ENCODE assay signal across 21 mouse cellular contexts in genomic region chr11:48381489-48381888, GRCm38 (mm10).
DNase-seq lines count a peak whose midpoint lies in the region; ATAC-seq and TF ChIP-seq lines count a peak whose summit lies in the region.
"Had no signal": no experiment of that assay in that cellular context is flagged by ENCODE, and none has a peak within 500 bp of the region (broad histone marks: within the 10 kb centered on the region; RNA-seq: fewer than 3 reads in every experiment).

No protein-coding gene starts in this region.

- no peak overlapping the region for H3K4me2 ChIP-seq in limb, embryonic 14.5 days (replicated peaks; ENCODE audit: low read depth, low read length, severe bottlenecking)
- H3K4me2 ChIP-seq in lung, embryonic 14.5 days: no peak overlapping the region
- H3K4me2 ChIP-seq in lung, embryonic 16.5 days (ENCODE audit: low read depth, low read length): no peak overlapping the region

- no peak overlapping the region for H3K9ac ChIP-seq in limb, embryonic 14.5 days (ENCODE audit: low read depth, low read length, severe bottlenecking)
- H3K9ac ChIP-seq in lung, embryonic 14.5 days: no peak overlapping the region
- no peak overlapping the region for H3K9ac ChIP-seq in lung, embryonic 16.5 days (ENCODE audit: low read length)

- no peaks in the 10 kb centered on the region for H3K27me3 ChIP-seq in limb, embryonic 14.5 days (ENCODE audit: control insufficient read depth, insufficient read depth, low read length)
- H3K27me3 ChIP-seq in limb, embryonic 10.5 days (ENCODE audit: low read depth, poor library complexity, severe bottlenecking): no peaks in the 10 kb centered on the region
- H3K27me3 ChIP-seq in lung, embryonic 14.5 days (ENCODE audit: insufficient read depth, low read length): no peaks in the 10 kb centered on the region
- no peaks in the 10 kb centered on the region for H3K27me3 ChIP-seq in lung, embryonic 16.5 days (ENCODE audit: control insufficient read depth, insufficient read depth, low read depth, low read length)
- H3K27me3 ChIP-seq: CH12.LX had no signal

- H3K9me3 ChIP-seq in limb, embryonic 14.5 days (ENCODE audit: control insufficient read depth, low read length): no peaks in the 10 kb centered on the region
- H3K9me3 ChIP-seq in limb, embryonic 10.5 days (replicated peaks): no peaks in the 10 kb centered on the region
- H3K9me3 ChIP-seq in lung, embryonic 14.5 days (ENCODE audit: low read depth, low read length): no peaks in the 10 kb centered on the region
- H3K9me3 ChIP-seq in lung, embryonic 16.5 days (ENCODE audit: control insufficient read depth, low read length): no peaks in the 10 kb centered on the region
- H3K9me3 ChIP-seq: G1E had no signal

- no peak overlapping the region for H3K4me3 ChIP-seq in limb, embryonic 14.5 days (replicated peaks; ENCODE audit: low read length)
- H3K4me3 ChIP-seq in limb, embryonic 10.5 days: no peak overlapping the region
- H3K4me3 ChIP-seq in lung, embryonic 14.5 days (ENCODE audit: low read depth, low read length): no peak overlapping the region
- no peak overlapping the region for H3K4me3 ChIP-seq in lung, adult 2 months (replicated peaks; ENCODE audit: extremely low read depth, low read depth, low read length)
- H3K4me3 ChIP-seq in lung, embryonic 16.5 days (ENCODE audit: low read length): no peak overlapping the region

- no peak overlapping the region for H3K27ac ChIP-seq in limb, embryonic 14.5 days (replicated peaks; ENCODE audit: low read depth, low read length)
- H3K27ac ChIP-seq in limb, embryonic 10.5 days: no peak overlapping the region
- no peak overlapping the region for H3K27ac ChIP-seq in lung, embryonic 14.5 days (ENCODE audit: low read depth)
- no peak overlapping the region for H3K27ac ChIP-seq in lung, embryonic 16.5 days (ENCODE audit: low read length)

- TF ChIP-seq POLR2A in limb, embryonic 14.5 days (IDR thresholded peaks at IDR 0.05; ENCODE audit: borderline replicate concordance, extremely low read depth, insufficient read depth, insufficient read length): no peak
- TF ChIP-seq POLR2A in lung, adult 2 months (IDR thresholded peaks at IDR 0.05; ENCODE audit: borderline replicate concordance, extremely low read depth, low read depth, low read length): no peak

- WGBS in limb, embryonic 14.5 days: 32% methylated on average over 4 of the region's 4 CpGs
- WGBS in limb, embryonic 10.5 days: 82% methylated on average over 4 of the region's 4 CpGs
- WGBS in lung, embryonic 14.5 days: 49% methylated on average over 4 of the region's 4 CpGs
- WGBS in lung, adult 2 months: 72% methylated on average over 4 of the region's 4 CpGs
- WGBS in lung, embryonic 16.5 days: 39% methylated on average over 4 of the region's 4 CpGs

- no peak for TF ChIP-seq CTCF in lung, embryonic 14.5 days (IDR thresholded peaks at IDR 0.05; ENCODE audit: low read depth)
- no peak for TF ChIP-seq CTCF in lung, adult 2 months (IDR thresholded peaks at IDR 0.05; ENCODE audit: insufficient read depth, low read length)

- H3K4me1 ChIP-seq in limb, embryonic 14.5 days (ENCODE audit: control insufficient read depth, insufficient read depth, low read length): no peaks in the 10 kb centered on the region
- no peaks in the 10 kb centered on the region for H3K4me1 ChIP-seq in limb, embryonic 10.5 days
- H3K4me1 ChIP-seq in lung, embryonic 14.5 days (ENCODE audit: insufficient read depth): no peaks in the 10 kb centered on the region
- no peaks in the 10 kb centered on the region for H3K4me1 ChIP-seq in lung, adult 2 months (ENCODE audit: control insufficient read depth, insufficient read depth, low read length)
- no peaks in the 10 kb centered on the region for H3K4me1 ChIP-seq in lung, embryonic 16.5 days (replicated peaks; ENCODE audit: control insufficient read depth, insufficient read depth, low read length)

- ATAC-seq in limb, embryonic 14.5 days (ENCODE audit: low FRiP score, low read depth): no peak
- ATAC-seq in lung, embryonic 14.5 days (ENCODE audit: insufficient read depth): no peak
- peak; percentile 78 for ATAC-seq in lung, embryonic 16.5 days (ENCODE audit: low read depth)
- ATAC-seq: activated CD4-positive, CD25-positive, alpha-beta regulatory T cell, adult 4 months; CD4-positive, CD25-positive, alpha-beta regulatory T cell, adult 4 months; Patski had no signal

- peak; percentile 14 for DNase-seq in limb, embryonic 14.5 days (ENCODE audit: low spot score)
- no peak for DNase-seq in limb, embryonic 10.5 days (ENCODE audit: low spot score)
- peak; percentile 66 for DNase-seq in lung, embryonic 14.5 days
- DNase-seq in lung, adult 2 months: no peak
- no peak for DNase-seq in lung, adult 18-20 months
- DNase-seq: adrenal gland, adult 2 months; adrenal gland, adult 8-10 months; adrenal gland, postnatal 10 days; adrenal gland, postnatal 14 days; adrenal gland, postnatal 25 days; adrenal gland, postnatal 36 days; B cell, adult 2 months; cerebellum, adult 11 months; cerebellum, adult 11-12 months; cerebellum, adult 18-20 months had no signal

- H3K36me3 ChIP-seq in limb, embryonic 14.5 days (ENCODE audit: control insufficient read depth, insufficient read depth, low read length): no peaks in the 10 kb centered on the region
- no peaks in the 10 kb centered on the region for H3K36me3 ChIP-seq in limb, embryonic 10.5 days
- H3K36me3 ChIP-seq in lung, embryonic 14.5 days (ENCODE audit: insufficient read depth): no peaks in the 10 kb centered on the region
- no peaks in the 10 kb centered on the region for H3K36me3 ChIP-seq in lung, embryonic 16.5 days (ENCODE audit: control insufficient read depth, insufficient read depth, low read length)
- H3K36me3 ChIP-seq: G1E had no signal

Comparison
In these comparisons a context has a peak if more than half of its experiments do, and no peak if none do; other contexts are left out.
1. DNase-seq: peak in limb, embryonic 14.5 days (single experiment) and lung, embryonic 14.5 days (single experiment); none in limb, embryonic 10.5 days (single experiment), lung, adult 2 months (single experiment) and lung, adult 18-20 months (0 of 2).